Mouse (Mus musculus) neural tube, embryonic 11.5 days (tissue): ENCODE results near the gene Ankrd34a. TPM values are rescaled to one million over a fixed set of nuclear protein-coding genes. Genes with fewer than 3 reads are reported as not detected.

Source experiments
- ATAC-seq: fragments of 200-750 bp; cut with Nextera tagmentation; 2 replicates; pipeline ENCODE4 v1.8.0; 2017; ENCODE audit warnings: moderate number of reproducible peaks, mild to moderate bottlenecking, moderate TSS enrichment, moderate library complexity; ENCODE audit not compliant: insufficient read depth, low FRiP score, low TSS enrichment
- DNase-seq: peaks from one replicate; pipeline ENCODE4 v3.0.0-alpha.2; 2015; ENCODE audit warnings: low spot score
- H3K27ac ChIP-seq: fragments of 300-500 bp; sonication (generic); 2 replicates; pipeline ENCODE4 v1.5.1; 2014; ENCODE audit warnings: low read depth, mild to moderate bottlenecking, low read length
- H3K27me3 ChIP-seq: fragments of 300-500 bp; sonication (generic); 2 replicates; pipeline ENCODE4 v1.6.1; 2014; ENCODE audit warnings: mild to moderate bottlenecking, low read length, mixed read lengths; ENCODE audit not compliant: control insufficient read depth, insufficient read depth
- H3K36me3 ChIP-seq: fragments of 300-500 bp; sonication (generic); 2 replicates; pipeline ENCODE4 v1.6.1; 2014; ENCODE audit warnings: mild to moderate bottlenecking, low read length, moderate library complexity, mixed read lengths; ENCODE audit not compliant: control insufficient read depth, insufficient read depth
- H3K4me1 ChIP-seq: fragments of 300-500 bp; sonication (generic); 2 replicates; pipeline ENCODE4 v1.6.1; 2014; ENCODE audit warnings: low read length, mixed read lengths; ENCODE audit not compliant: control insufficient read depth, insufficient read depth
- H3K4me2 ChIP-seq: fragments of 300-500 bp; sonication (generic); 2 replicates; pipeline ENCODE4 v1.6.1; 2014; ENCODE audit warnings: low read depth, mild to moderate bottlenecking, moderate library complexity
- H3K4me3 ChIP-seq: fragments of 300-500 bp; sonication (generic); 2 replicates; pipeline ENCODE4 v1.5.1; 2014; ENCODE audit warnings: low read depth, low read length
- H3K9ac ChIP-seq: fragments of 300-500 bp; sonication (generic); 2 replicates; pipeline ENCODE4 v1.6.1; 2014; ENCODE audit warnings: mild to moderate bottlenecking, low read length
- H3K9me3 ChIP-seq: fragments of 300-500 bp; sonication (generic); 2 replicates; pipeline ENCODE4 v1.6.1; 2016; ENCODE audit warnings: low read length; ENCODE audit not compliant: control insufficient read depth
- WGBS: fragments of 180-500 bp; shearing (Covaris S2); extraction: QIAGEN DNeasy Blood & Tissue Kit; methylation state at CpG from one replicate; pipeline ENCODE4 v1.1.7; 2014; 5-methylcytosine and 5-hydroxymethylcytosine counted together
- polyA plus RNA-seq: library from polyadenylated mRNA; unstranded; fragments of >200 nt; fragmentation: Nextera tagmentation; extraction: Ambion mirVana; gene quantifications from 2 replicates; pipeline ENCODE4 v1.2.1, GENCODE M21; 2014

Ankrd34a gene
- polyA plus RNA-seq, 1 experiment from 2014 or later = 3.6 TPM

- no peak overlapping the region for H3K9ac ChIP-seq
- no peak for DNase-seq
- WGBS = 63% methylated on average over 8 of the region's 8 CpGs
- H3K36me3 ChIP-seq = no peaks in the 10 kb centered on the region
- no peaks in the 10 kb centered on the region for H3K9me3 ChIP-seq
- no peak overlapping the region for H3K4me3 ChIP-seq
- H3K27ac ChIP-seq = no peak overlapping the region
- peaks cover 16% of the 10 kb centered on the region for H3K4me1 ChIP-seq
- ATAC-seq = no peak
- H3K27me3 ChIP-seq = no peaks in the 10 kb centered on the region
- no peak overlapping the region for H3K4me2 ChIP-seq
Measured at GRCm38 (mm10) chr3:96575272-96575984, 21.0 kb upstream of the Ankrd34a start.

DNA sequence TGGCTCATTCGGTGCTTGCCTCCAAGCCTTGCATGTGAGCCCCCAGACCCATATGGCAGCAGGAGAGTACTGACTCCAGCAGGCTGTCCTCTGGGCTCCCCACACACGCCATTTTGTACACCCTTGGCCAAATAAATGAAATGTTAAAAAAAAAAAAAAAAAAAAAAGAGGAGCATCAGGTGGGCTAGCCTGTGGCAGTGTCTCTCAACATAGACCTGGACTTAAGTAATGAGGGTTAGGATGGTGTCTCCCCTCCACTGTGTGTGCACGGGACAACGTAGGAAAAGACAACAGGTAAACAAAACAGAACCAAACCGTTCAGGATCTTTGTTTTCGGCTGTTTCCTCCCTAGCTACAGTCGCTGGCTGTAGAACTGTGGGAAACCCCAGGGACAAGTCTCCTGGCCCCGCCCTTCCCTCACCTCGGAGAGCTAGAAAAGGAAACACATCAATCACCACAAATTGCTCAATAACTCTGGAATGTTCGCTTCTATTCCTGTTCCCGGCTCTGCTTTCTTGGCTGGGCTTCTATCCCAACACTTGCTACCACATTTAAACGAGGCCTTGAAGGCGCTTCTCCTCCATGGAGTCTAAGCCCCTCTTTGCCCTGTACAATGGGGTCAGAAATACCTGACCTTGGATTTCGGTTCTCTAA is 20.3 kb upstream of the Ankrd34a start:
- no peaks in the 10 kb centered on the region for H3K36me3 ChIP-seq
- no peak for ATAC-seq
- H3K9ac ChIP-seq = no peak overlapping the region
- H3K27me3 ChIP-seq = no peaks in the 10 kb centered on the region
- DNase-seq = no peak
- peak overlapping the region; percentile 86 for H3K27ac ChIP-seq
- H3K4me1 ChIP-seq = peaks cover 18% of the 10 kb centered on the region
- 52% methylated on average over 14 of the region's 14 CpGs for WGBS
- H3K4me3 ChIP-seq = peak overlapping the region; percentile 8; the same call in 1 of the 2 replicates
- no peaks in the 10 kb centered on the region for H3K9me3 ChIP-seq
- H3K4me2 ChIP-seq = peak overlapping the region; percentile 29

GRCm38 (mm10) chr3:96576690-96577541 is 19.5 kb upstream of the Ankrd34a start, which contains the start of gene Gm16253:
TSS of gene Gm16253 (plus strand) at chr3:96576984.
- H3K4me3 ChIP-seq = peak within 1 kb of the TSS; percentile 8; the same call in 1 of the 2 replicates
- peak; percentile 94 for ATAC-seq
- H3K9ac ChIP-seq = peak within 1 kb of the TSS; percentile 36; the same call in 1 of the 2 replicates
- no peaks in the 10 kb centered on the region for H3K36me3 ChIP-seq
- DNase-seq = peak; percentile 85
- H3K27ac ChIP-seq = peak within 1 kb of the TSS; percentile 86
- peaks cover 18% of the 10 kb centered on the region for H3K4me1 ChIP-seq
- no peaks in the 10 kb centered on the region for H3K27me3 ChIP-seq
- H3K4me2 ChIP-seq = peak within 1 kb of the TSS; percentile 29
- no peaks in the 10 kb centered on the region for H3K9me3 ChIP-seq
- 20% methylated on average over 17 of the region's 17 CpGs for WGBS

GRCm38 (mm10) chr3:96577566-96577965 is 18.9 kb upstream of the Ankrd34a start:
- DNase-seq (no peak), ATAC-seq (no peak)
- H3K27ac ChIP-seq = peak overlapping the region; percentile 86
- H3K9ac ChIP-seq = peak overlapping the region; percentile 36; the same call in 1 of the 2 replicates
- no peaks in the 10 kb centered on the region for H3K36me3 ChIP-seq
- no peak overlapping the region for H3K4me3 ChIP-seq
- no peaks in the 10 kb centered on the region for H3K27me3 ChIP-seq
- peaks cover 18% of the 10 kb centered on the region for H3K4me1 ChIP-seq
- H3K4me2 ChIP-seq = peak overlapping the region; percentile 29; the same call in 1 of the 2 replicates
- H3K9me3 ChIP-seq = no peaks in the 10 kb centered on the region
- 62% methylated on average over 4 of the region's 4 CpGs for WGBS

- ATAC-seq = no peak
- H3K27me3 ChIP-seq = no peaks in the 10 kb centered on the region
Measured at GRCm38 (mm10) chr3:96578561-96579238, 17.7 kb upstream of the Ankrd34a start.

DNA sequence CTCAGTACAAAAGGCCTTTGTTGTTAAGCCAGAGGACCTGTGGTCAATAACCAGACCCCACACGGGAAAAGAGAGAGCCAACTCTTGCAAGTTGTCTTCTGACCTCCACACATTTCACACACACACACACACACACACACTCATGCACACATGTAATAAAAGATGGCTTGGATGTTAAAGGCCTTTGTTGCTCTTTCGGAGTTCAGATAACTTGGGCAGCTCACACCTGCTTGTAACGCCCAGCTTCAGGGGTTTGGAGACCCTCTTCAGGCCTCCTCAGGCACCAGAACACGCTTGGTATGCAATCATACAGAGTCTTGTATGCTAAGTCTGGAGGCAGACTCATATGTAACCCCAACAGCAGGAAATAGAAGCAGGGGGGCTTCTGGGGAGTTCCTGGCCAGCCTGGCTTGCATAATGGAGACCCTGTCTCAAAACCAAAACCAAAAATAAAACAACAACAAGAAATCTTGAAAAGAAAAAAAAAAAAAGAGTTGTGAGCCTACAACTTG is 17.1 kb upstream of the Ankrd34a start:
- Histone ChIP-seq H3K9me3 (no peaks in the 10 kb centered on the region), H3K27me3 (no peaks in the 10 kb centered on the region), H3K9ac (no peak overlapping the region), H3K27ac (no peak overlapping the region), H3K4me2 (no peak overlapping the region), H3K4me3 (no peak overlapping the region), H3K36me3 (no peaks in the 10 kb centered on the region), H3K4me1 (peaks cover 18% of the 10 kb centered on the region)
- DNase-seq (no peak), ATAC-seq (no peak)
- WGBS = 78% methylated on average over 4 of the region's 4 CpGs

More at GRCm38 (mm10) chr3:96578561-96579238, 17.7 kb upstream of the Ankrd34a start:
- H3K27ac ChIP-seq = no peak overlapping the region
- no peak overlapping the region for H3K4me2 ChIP-seq
- no peak for DNase-seq
- no peak overlapping the region for H3K4me3 ChIP-seq
- peaks cover 18% of the 10 kb centered on the region for H3K4me1 ChIP-seq
- 80% methylated on average over 12 of the region's 12 CpGs for WGBS
- H3K9ac ChIP-seq = no peak overlapping the region
- no peaks in the 10 kb centered on the region for H3K36me3 ChIP-seq
- H3K9me3 ChIP-seq = no peaks in the 10 kb centered on the region

DNA sequence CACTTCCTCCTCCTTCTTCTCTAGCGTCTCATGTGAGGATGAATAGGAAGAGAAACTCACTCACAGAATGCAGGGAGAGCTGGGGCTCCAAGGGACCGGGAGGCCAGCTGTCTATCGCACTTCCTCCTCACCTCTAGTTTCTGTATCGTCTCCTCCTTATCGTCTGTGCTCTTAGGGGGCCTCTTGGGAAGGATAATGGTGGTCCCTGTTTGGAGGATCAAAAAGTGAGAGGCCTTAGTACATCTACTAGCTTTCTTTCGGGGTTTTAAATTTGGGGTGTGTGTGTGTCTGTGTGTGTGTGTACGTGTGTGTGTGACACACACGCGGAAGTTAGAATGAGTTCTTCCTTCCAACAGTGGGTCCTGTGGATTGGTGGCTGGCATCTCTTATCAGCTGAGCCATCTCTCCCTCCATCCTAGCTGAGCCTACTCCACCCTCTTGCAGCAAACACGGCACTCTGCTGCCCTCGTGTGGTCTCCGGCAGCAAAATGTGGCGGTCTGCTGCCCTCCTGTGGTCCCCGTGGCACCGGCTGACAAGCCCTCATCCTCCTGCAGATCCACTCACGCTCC is 16.5 kb upstream of the Ankrd34a start:
- Histone ChIP-seq H3K4me3 (peak overlapping the region; percentile 16; the same call in 1 of the 2 replicates), H3K27ac (no peak overlapping the region), H3K4me2 (peak overlapping the region; percentile 39), H3K4me1 (peaks cover 18% of the 10 kb centered on the region), H3K27me3 (no peaks in the 10 kb centered on the region), H3K9ac (peak overlapping the region; percentile 3; the same call in 1 of the 2 replicates), H3K9me3 (no peaks in the 10 kb centered on the region), H3K36me3 (no peaks in the 10 kb centered on the region)
- WGBS = 10% methylated on average over 16 of the region's 16 CpGs
- DNase-seq (peak; percentile 94), ATAC-seq (peak; percentile 64)
